Mouse (Mus musculus): Measurements from ENCODE around the gene Cep164. TPM values are rescaled to one million over a fixed set of nuclear protein-coding genes. Genes with fewer than 3 reads are reported as not detected.
"Not testable (repeated sequence)": the region's sequence is repeated elsewhere in the genome, so short reads cannot be mapped to it uniquely, and the experiment has no call there.

Gene Cep164
- polyA plus RNA-seq, 1 experiment from 2014 or later: 34.6 TPM

DNA sequence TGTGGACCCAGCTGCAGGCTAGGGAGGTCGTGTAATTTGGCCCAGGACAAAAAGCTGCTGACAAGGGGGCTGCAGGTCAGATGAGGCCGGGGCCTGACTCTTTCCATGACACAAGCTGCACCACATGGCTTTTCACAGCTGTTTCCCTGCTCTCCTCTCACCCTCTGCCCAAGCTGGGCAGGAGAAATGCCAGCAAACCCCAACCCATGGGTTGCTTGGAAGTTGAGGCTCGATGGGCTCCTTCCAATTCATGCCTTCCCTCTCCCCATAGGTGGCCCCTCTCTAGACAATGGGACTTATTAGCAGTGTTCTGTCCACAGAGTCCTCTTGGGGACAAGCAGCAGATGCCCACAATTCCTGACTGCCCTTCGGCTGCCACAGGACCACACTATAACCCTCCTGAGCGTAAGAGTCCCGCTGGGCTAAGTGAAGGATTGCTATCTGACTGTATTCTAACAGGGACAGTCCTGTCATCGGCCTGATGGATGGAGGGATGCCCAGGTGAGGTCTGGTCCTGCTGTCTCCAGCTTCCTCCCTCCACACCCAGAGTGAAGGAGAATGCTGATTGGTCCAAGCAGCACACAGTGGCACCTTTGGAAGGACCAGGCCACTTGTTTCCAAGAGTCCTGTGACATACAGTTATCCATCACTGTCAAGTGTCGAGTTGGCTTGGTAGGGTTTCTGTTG, 36.9 kb downstream of the Cep164 start:
- no peak overlapping the region for H3K4me3 ChIP-seq (ENCODE audit: low read depth, low read length)
- 79% methylated on average over 8 of the region's 8 CpGs for WGBS
- no peak for ATAC-seq (ENCODE audit: insufficient number of reproducible peaks, insufficient read depth, low FRiP score, low read depth)
- H3K36me3 ChIP-seq (ENCODE audit: control insufficient read depth, insufficient read depth, low read length): peaks cover 3% of the 10 kb centered on the region; the same call in 1 of the 2 replicates
- no peaks in the 10 kb centered on the region for H3K27me3 ChIP-seq (ENCODE audit: control insufficient read depth, insufficient read depth, low read length)
- no peaks in the 10 kb centered on the region for H3K9me3 ChIP-seq (ENCODE audit: control insufficient read depth, low read depth, low read length)
- no peak overlapping the region for H3K9ac ChIP-seq (replicated peaks; ENCODE audit: low read depth, low read length)
- H3K27ac ChIP-seq (ENCODE audit: low read length): no peak overlapping the region
- no peak overlapping the region for H3K4me2 ChIP-seq (replicated peaks; ENCODE audit: low read depth, low read length)
- H3K4me1 ChIP-seq (ENCODE audit: control insufficient read depth, insufficient read depth, low read length): peaks cover 3% of the 10 kb centered on the region; the same call in 1 of the 2 replicates

DNA sequence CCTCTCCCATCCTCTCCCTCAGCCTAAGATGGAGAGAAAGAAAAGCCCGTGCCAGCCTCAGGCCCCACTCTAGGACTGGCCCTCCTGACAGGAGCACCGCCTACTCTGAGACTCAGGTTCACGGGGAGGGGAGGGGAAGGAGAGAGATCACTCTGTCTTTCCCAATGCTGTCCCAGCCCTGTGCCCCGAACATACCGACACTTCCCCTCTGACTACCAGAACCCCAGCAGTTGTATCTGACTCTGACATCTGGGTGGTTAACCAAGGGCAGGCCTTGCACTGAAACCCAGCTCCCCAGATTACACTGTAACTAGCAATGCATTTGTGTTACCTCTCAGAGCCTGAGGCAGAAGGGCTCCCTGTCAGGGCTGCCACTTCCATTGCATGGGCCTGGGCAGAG, 40.1 kb downstream of the Cep164 start:
- peaks cover 6% of the 10 kb centered on the region for H3K36me3 ChIP-seq (ENCODE audit: control insufficient read depth, insufficient read depth, low read length)
- H3K4me2 ChIP-seq (replicated peaks; ENCODE audit: low read depth, low read length): no peak overlapping the region
- H3K9ac ChIP-seq (replicated peaks; ENCODE audit: low read depth, low read length): no peak overlapping the region
- H3K9me3 ChIP-seq (ENCODE audit: control insufficient read depth, low read depth, low read length): no peaks in the 10 kb centered on the region
- no peak for ATAC-seq (ENCODE audit: insufficient number of reproducible peaks, insufficient read depth, low FRiP score, low read depth)
- 54% methylated on average over 5 of the region's 5 CpGs for WGBS
- peaks cover 3% of the 10 kb centered on the region; the same call in 1 of the 2 replicates for H3K4me1 ChIP-seq (ENCODE audit: control insufficient read depth, insufficient read depth, low read length)
- H3K4me3 ChIP-seq (ENCODE audit: low read depth, low read length): no peak overlapping the region
- H3K27me3 ChIP-seq (ENCODE audit: control insufficient read depth, insufficient read depth, low read length): no peaks in the 10 kb centered on the region
- H3K27ac ChIP-seq (ENCODE audit: low read length): no peak overlapping the region

DNA sequence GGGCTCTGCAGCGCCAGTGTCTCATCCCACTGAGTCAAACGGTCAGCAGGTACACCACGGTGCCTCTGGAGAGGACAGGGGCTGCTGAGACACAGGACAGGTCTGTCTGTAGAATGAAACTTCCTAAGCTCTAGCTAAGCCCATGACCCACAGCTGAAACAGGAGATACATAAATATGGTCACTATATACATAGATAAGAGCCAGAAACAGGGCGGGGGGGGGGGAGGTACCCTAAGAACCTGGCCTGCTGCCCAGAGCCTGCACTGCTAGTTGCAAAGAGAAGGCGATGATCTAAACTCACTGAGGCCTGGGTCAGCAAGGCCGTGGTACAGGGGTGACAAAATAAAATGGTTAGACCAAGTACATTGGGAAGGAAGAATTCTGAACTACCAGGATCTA, 40.9 kb downstream of the Cep164 start:
- no peak for ATAC-seq (ENCODE audit: insufficient number of reproducible peaks, insufficient read depth, low FRiP score, low read depth)
- Histone ChIP-seq H3K27me3 (ENCODE audit: control insufficient read depth, insufficient read depth, low read length) (no peaks in the 10 kb centered on the region), H3K4me1 (ENCODE audit: control insufficient read depth, insufficient read depth, low read length) (peaks cover 3% of the 10 kb centered on the region; the same call in 1 of the 2 replicates), H3K9ac (replicated peaks; ENCODE audit: low read depth, low read length) (no peak overlapping the region), H3K27ac (ENCODE audit: low read length) (no peak overlapping the region), H3K4me3 (ENCODE audit: low read depth, low read length) (no peak overlapping the region), H3K9me3 (ENCODE audit: control insufficient read depth, low read depth, low read length) (no peaks in the 10 kb centered on the region), H3K36me3 (ENCODE audit: control insufficient read depth, insufficient read depth, low read length) (peaks cover 6% of the 10 kb centered on the region), H3K4me2 (replicated peaks; ENCODE audit: low read depth, low read length) (no peak overlapping the region)
- 56% methylated on average over 6 of the region's 6 CpGs for WGBS

DNA sequence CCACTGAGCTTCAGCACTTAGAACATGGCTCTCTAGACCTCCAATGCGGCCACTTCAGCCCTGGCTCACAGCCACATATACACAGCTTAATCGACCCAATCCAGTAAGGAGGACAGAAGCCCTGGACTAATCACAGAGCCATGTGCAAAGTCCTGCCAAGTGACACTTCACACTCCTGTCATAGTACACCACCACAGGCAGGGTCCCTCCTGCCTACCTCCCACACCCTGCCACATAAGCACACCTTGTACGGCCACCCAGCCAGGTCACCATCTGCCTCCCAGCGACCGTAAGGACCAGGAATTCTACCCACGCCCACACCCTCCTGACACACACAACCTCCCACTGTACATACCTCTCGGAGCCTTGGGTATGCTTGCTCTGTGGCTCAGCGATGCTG, 41.4 kb downstream of the Cep164 start:
- Histone ChIP-seq H3K4me3 (ENCODE audit: low read depth, low read length) (no peak overlapping the region), H3K4me1 (ENCODE audit: control insufficient read depth, insufficient read depth, low read length) (peaks cover 3% of the 10 kb centered on the region; the same call in 1 of the 2 replicates), H3K36me3 (ENCODE audit: control insufficient read depth, insufficient read depth, low read length) (peaks cover 6% of the 10 kb centered on the region), H3K27me3 (ENCODE audit: control insufficient read depth, insufficient read depth, low read length) (no peaks in the 10 kb centered on the region), H3K27ac (ENCODE audit: low read length) (no peak overlapping the region), H3K9ac (replicated peaks; ENCODE audit: low read depth, low read length) (no peak overlapping the region), H3K9me3 (ENCODE audit: control insufficient read depth, low read depth, low read length) (no peaks in the 10 kb centered on the region), H3K4me2 (replicated peaks; ENCODE audit: low read depth, low read length) (no peak overlapping the region)
- WGBS: 75% methylated on average over 8 of the region's 8 CpGs
- no peak for ATAC-seq (ENCODE audit: insufficient number of reproducible peaks, insufficient read depth, low FRiP score, low read depth)

DNA sequence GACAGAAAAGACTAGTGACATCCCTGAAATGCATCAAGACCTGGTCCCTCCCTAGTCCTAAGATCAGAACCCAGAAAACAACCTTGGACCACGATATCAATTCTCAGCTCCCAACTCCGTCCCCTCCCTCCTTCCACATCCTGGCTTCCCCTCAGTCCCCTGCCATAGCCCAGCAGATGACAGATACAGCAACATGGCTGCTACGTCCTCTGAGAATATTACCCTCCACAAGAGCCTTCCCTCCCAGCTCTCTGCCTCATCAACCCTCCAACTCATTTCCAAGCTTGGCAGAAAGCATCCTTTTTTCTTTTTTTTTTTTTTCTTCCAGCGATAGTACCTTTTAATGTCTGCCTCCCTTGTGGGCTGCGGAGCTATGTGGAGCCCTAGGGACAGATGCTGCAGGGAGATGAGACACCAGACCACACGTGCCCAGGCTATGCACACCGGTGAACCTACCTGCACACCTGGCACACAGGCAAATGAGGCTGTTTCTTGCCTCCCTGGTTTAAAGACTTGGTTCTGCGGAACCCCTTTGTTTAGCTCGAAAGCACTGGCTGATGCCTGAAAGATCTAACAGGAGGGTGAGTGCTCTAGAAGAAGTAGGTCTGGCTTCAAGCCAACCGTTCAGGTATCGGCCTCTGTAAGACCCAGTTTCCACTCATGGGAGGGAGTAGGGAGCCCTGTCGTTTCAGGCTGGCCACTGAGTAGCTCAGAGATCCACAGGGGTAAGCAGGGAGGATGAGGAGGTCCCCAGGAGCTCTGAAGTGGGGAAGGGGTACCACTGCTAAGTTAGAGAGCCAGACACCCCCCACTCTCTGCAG, 45.0 kb downstream of the Cep164 start:
- peaks cover 3% of the 10 kb centered on the region; the same call in 1 of the 2 replicates for H3K4me1 ChIP-seq (ENCODE audit: control insufficient read depth, insufficient read depth, low read length)
- H3K36me3 ChIP-seq (ENCODE audit: control insufficient read depth, insufficient read depth, low read length): peaks cover 9% of the 10 kb centered on the region
- 83% methylated on average over 12 of the region's 12 CpGs for WGBS
- H3K27ac ChIP-seq (ENCODE audit: low read length): no peak overlapping the region
- no peak overlapping the region for H3K4me3 ChIP-seq (ENCODE audit: low read depth, low read length)
- no peaks in the 10 kb centered on the region for H3K9me3 ChIP-seq (ENCODE audit: control insufficient read depth, low read depth, low read length)
- H3K4me2 ChIP-seq (replicated peaks; ENCODE audit: low read depth, low read length): no peak overlapping the region
- H3K9ac ChIP-seq (replicated peaks; ENCODE audit: low read depth, low read length): no peak overlapping the region
- H3K27me3 ChIP-seq (ENCODE audit: control insufficient read depth, insufficient read depth, low read length): no peaks in the 10 kb centered on the region
- ATAC-seq (ENCODE audit: insufficient number of reproducible peaks, insufficient read depth, low FRiP score, low read depth): no peak

DNA sequence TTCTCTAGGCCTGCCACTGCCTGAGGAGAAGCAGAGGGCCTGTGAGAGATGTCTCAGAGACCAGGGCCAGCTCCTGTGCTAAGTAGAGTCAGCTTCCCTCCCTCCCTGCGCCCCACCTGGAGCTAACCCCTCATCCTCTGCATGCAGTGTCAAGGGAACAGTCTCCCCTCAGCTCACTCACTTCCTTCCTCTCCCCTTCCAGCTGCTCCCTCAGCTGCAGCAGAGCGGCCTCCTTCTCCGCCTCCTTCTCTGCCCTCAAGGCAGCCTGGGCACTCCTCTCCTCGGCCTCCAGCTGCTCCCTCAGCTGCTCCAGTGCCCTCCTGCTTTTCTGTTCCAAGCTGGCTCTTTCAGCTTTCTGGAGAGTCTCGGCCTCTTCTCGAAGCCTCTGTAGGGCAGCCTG, 49.3 kb downstream of the Cep164 start:
- Histone ChIP-seq H3K9me3 (ENCODE audit: control insufficient read depth, low read depth, low read length) (no peaks in the 10 kb centered on the region), H3K4me3 (ENCODE audit: low read depth, low read length) (no peak overlapping the region), H3K9ac (replicated peaks; ENCODE audit: low read depth, low read length) (no peak overlapping the region), H3K27ac (ENCODE audit: low read length) (no peak overlapping the region), H3K27me3 (ENCODE audit: control insufficient read depth, insufficient read depth, low read length) (no peaks in the 10 kb centered on the region), H3K4me1 (ENCODE audit: control insufficient read depth, insufficient read depth, low read length) (no peaks in the 10 kb centered on the region), H3K36me3 (ENCODE audit: control insufficient read depth, insufficient read depth, low read length) (peaks cover 31% of the 10 kb centered on the region), H3K4me2 (replicated peaks; ENCODE audit: low read depth, low read length) (no peak overlapping the region)
- ATAC-seq (ENCODE audit: insufficient number of reproducible peaks, insufficient read depth, low FRiP score, low read depth): no peak
- WGBS: 72% methylated on average over 6 of the region's 6 CpGs

DNA sequence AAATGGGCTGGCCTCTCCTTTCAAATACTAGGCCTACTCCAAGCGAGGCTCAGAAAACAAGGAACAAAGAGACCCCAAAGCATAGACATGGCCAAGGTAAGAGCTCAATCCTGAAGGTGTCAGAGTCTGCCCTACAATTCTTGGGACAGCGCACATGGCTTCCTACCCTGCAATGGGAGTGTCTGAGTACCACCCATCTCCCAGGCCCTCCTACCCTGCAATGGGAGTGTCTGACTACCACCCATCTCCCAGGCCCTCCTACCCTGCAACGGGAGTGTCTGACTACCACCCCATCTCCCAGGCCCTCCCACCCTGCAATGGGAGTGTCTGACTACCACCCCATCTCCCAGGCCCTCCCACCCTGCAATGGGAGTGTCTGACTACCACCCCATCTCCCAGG, 52.3 kb downstream of the Cep164 start:
- not testable (repeated sequence) for H3K4me3 ChIP-seq (ENCODE audit: low read depth, low read length); H3K27ac ChIP-seq (ENCODE audit: low read length); H3K4me2 ChIP-seq (replicated peaks; ENCODE audit: low read depth, low read length); H3K9me3 ChIP-seq (ENCODE audit: control insufficient read depth, low read depth, low read length); H3K4me1 ChIP-seq (ENCODE audit: control insufficient read depth, insufficient read depth, low read length); H3K27me3 ChIP-seq (ENCODE audit: control insufficient read depth, insufficient read depth, low read length); ATAC-seq (ENCODE audit: insufficient number of reproducible peaks, insufficient read depth, low FRiP score, low read depth); H3K9ac ChIP-seq (replicated peaks; ENCODE audit: low read depth, low read length)
- 73% methylated on average over 3 of the region's 3 CpGs for WGBS
- peaks cover 42% of the 10 kb centered on the region for H3K36me3 ChIP-seq (ENCODE audit: control insufficient read depth, insufficient read depth, low read length)

DNA sequence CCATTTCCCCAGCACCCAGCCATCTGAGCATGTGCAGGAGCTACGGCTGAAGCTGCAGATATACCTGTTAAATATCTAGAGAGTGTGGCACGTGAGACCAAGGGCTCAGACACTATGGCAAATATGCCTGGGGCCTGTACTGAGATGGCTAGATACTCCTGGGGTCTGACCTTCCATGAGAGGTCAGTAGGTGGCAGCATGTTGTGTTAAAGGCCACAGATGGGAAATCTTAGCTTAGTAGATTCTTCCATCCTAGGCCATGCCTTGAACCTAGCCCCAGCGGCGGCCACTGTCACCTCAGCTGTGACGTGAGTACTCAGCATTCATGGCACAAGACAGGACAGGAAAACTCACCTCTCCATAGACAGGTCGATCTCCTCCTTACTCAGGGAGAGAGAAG, 54.4 kb downstream of the Cep164 start:
- peaks cover 46% of the 10 kb centered on the region for H3K36me3 ChIP-seq (ENCODE audit: control insufficient read depth, insufficient read depth, low read length)
- no peaks in the 10 kb centered on the region for H3K4me1 ChIP-seq (ENCODE audit: control insufficient read depth, insufficient read depth, low read length)
- H3K9me3 ChIP-seq (ENCODE audit: control insufficient read depth, low read depth, low read length): no peaks in the 10 kb centered on the region
- H3K9ac ChIP-seq (replicated peaks; ENCODE audit: low read depth, low read length): no peak overlapping the region
- no peak overlapping the region for H3K4me2 ChIP-seq (replicated peaks; ENCODE audit: low read depth, low read length)
- no peak overlapping the region for H3K27ac ChIP-seq (ENCODE audit: low read length)
- no peak overlapping the region for H3K4me3 ChIP-seq (ENCODE audit: low read depth, low read length)
- ATAC-seq (ENCODE audit: insufficient number of reproducible peaks, insufficient read depth, low FRiP score, low read depth): no peak
- 90% methylated on average over 6 of the region's 6 CpGs for WGBS
- H3K27me3 ChIP-seq (ENCODE audit: control insufficient read depth, insufficient read depth, low read length): no peaks in the 10 kb centered on the region
